Mouse (Mus musculus): ENCODE measurements at regions not wholly inside any gene's neighbourhood (a gene's known extent, or its start where the extent isn't known, plus 50 kb on each side); places are given as distances from the start of the nearest gene placed in this dataset.

DNA sequence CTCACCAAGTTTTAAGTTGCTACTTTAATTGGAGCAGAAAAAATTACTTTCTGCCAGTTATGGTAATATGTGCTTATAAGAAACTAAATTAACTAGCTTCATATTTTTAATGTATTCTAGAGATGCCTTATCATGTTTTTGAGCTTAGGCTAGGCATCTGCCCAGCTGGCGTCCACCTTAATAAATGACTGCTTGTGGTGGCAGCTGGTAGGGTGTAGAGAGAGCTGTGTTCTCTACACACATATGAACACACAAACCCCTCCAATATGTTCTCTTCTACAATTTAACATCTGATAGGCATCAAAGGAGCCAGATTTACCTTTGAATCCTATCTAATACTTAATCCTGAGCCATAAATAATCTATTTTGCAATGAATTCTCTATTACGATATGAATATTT lies 173.4 kb downstream of the Gm4340 start:
- no peak for DNase-seq

DNA sequence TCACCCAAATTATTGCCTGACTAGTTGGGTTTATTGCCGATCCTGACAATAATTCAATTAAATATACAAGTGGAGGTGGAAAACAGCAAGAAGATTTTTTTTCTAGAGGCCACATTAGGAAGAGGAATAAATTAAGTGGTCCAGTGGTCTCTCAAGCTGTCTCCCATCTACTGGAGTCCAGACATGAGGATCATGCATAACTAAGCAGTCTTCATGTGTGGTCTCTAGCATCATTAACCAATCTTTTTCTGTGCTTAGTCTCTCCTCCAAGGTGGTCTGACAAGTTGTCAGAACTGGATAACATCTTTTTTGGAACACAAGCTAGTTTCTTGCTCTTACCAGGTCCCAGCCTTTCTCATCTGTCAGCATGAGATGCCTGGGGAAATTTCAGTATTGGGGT lies 180.7 kb downstream of the Gm4340 start:
- DNase-seq, result no peak

DNA sequence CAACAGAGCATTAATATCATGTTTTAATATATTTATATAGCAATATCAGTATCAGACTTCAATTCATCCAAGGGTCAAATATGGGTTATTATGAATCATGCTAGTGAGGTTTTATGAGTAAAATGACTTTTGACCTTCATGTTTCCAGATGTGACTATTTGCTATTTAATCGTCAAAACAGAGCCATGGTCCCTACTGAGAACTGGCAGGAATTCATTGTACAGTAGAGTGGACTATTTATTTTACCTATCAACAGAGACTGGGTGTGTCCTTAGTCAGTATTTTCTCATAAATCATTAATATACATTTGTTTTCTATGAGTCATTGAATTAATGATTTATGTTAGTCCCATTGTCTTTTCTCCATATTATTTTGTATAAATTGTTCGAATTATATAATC lies 194.4 kb downstream of the Gm4340 start:
- no peak for DNase-seq

DNA sequence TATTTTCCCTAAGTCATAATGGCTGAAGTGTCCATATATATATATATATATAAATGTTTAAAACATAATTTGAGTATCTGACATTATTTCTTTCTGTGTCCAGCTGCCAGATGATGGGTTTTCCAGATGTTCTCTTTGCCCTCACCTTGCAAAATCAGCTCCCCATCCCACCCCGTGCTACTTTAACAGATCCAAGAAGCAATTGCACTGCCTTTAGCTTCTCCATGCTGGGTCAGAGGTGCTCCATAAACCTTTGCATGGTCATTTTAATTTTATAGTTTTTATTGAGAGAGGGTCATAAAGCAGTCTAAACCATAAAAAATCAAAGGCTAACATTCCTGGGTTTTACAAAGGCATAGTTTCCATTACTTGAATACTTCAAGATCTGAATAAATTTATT lies 201.9 kb downstream of the Gm4340 start:
- DNase-seq, result no peak

DNA sequence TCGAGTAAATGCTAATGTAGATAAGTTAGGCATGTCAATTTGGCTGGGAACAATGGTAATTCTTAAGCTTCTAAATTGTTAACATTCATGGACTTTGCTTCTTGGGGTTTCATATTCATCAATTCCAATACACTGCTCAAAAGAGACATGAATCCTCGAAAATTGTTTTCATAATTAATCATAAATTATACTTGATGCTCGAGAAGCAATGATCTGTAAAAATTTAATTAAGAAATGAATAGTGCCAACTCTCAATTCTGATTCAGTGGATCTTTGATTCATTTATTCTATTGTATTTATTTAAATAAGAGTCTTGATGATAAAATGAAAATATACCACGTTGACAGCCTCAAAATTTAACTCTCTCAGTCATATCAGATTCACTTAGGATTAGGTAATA lies 214.9 kb downstream of the Gm4340 start:
- no peak for DNase-seq

DNA sequence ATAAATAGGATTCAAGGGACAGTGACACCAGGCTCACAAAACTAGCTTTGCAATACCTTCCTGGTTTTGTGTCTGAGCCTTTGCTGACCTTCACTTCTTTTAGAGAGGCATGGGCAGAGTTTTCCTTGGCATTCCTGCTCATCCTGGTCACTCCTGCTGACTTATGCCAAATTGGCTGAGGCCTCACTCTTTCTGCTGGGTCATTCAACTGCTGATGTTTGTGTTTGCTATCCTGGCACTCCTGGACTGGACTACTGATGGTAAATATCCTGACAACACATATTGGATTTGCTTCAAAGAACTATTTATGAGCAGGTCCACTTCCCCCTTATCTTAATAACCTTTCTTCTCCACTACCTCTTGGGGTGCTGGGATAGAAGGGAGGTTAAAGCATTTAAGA lies 228.7 kb downstream of the Gm4340 start:
- no peak for DNase-seq

DNA sequence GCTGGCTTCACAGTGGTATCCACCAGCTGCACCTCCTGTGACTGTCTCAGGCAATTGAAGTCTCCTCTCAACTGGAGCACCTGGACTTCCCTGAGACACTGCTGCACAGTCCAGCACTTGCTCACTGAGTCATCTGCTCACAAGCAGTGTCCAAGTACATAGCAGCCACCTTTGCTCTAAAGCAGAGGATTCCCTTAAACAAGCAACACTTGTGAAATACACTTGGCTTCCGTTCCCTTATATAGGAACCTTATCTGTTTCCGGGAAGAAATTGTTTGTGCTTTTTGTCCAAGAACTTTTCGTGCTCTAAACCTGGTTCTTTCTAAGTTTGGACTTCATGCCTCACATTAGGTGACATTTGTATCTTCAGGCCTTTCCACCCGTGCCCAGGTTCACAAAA lies 229.3 kb downstream of the Gm4340 start:
- no peak for DNase-seq

DNA sequence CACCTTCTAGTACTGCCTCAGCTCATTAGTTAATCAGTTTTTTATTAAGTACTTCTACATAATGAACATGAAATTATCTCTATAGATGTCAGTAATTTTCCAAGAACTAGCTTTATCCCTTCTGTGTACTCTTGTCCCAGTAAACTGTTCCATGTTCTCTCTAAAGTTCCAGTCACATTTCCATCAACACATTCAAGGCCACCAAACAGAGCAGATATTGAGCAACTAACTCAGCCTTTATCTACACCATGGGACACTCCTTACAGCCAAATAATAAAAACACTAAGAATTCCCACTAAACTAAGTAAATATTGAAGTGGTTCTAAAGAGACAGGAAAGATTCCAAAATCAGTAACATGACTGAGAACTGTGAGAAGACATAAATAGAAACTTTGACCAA lies 229.9 kb downstream of the Gm4340 start:
- no peak for DNase-seq

DNA sequence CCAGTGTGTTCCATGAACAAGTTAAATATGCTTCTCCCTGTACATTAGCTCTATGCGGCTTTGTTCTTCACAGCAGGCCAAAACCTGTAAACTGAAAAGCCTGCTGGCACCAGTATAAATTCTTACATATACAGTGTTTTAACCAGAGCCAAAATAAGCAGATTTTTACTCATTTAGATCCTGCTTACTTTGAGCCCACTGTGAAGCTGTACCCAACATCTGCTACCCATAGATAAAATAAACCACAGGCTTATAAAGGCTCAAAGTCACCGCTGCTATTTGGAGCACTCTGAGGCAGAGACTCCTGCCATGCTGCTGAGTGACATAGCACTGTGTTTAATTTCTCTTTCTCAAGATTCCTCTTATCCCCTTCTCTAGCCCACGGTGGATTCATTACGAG lies 251.1 kb downstream of the Gm4340 start:
- no peak for DNase-seq

DNA sequence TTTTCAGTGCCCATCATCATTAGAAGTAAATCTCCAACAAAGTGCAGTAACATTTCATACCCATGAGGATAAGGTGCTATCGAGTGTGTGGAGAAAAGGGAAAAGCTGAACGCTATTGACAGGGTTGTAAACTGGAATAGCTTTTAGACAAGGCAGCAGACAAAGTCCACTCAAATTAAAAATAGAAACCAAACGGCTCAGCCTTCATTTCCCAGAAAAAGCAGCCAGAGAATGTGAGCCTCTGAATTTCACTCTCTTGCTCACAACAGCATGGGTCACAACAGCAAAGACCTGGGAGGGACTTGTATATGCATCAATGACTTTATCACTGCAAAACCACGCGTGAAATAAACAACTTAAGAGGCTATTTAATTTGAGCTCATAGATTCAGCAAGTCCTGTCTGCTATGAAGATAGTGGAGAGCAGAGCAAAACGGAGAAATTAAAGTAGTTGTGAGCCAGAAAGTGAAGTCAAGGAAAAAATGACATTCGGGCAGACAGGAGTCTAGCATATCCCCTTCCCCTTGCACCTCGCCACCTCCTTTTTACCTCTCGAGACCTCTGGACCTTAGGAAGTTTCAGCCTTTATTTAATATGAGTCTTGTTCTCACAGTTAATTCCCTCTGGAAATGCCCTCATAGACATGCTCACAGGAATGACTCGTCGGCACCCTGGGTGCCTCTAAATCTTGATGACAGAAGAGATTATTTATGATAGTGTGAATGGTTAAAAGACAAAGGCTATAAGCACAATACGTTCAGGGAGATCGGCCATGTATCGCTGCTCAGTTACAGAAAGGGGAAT lies 261.9 kb downstream of the Gm4340 start:
- peak; percentile 5 to 7 for DNase-seq

DNA sequence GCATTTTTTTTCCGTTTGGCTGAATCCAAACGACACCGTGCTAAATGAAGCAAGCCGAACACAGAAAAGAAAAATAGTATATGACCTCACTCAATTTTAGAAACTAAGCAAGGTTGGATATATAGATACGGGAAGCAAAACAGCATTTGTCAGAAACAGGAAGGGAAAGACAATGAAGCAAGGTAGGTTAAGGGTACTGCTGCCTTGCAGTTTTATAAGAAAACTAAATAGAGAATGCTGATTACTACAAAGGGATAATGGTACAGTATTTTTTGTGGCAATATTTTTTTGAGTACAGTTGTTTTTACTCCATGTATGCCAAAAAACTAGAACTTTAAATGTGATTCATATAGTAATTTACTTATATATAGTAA lies 262.5 kb downstream of the Gm4340 start:
- no peak for DNase-seq

DNA sequence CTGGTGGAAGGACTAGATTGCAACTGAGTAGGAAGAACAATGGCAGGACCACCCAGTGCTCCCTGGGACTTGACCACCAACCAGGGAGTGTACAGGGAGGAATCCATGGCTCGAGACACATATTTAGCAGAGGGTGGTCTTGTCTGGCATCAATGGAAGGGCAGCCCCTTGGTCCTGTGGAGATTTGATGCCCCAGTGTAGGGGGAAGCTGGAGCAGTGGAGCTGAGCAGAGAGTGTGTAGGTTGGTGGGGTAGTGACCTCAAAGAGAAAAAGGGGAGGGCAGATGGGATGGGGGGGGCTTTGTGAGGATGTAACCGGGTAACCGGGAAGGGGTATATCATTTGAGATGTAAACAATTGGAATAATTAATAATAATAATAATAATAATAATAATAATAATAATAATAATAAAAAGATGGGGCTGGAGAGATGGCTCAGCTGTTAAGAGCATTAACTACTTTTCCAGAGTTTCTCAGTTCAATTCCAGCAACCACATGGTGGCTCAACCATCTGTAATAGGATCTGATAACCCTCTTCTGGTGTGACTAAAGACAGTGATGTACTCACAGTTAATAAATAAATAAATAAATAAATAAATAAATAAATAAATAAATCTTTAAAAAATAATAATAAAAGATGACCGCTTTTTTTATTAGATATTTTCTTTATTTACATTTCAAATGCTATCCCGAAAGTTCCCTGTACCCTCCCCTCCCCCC lies 292.5 kb downstream of the Gm4340 start:
- no peak for DNase-seq

DNA sequence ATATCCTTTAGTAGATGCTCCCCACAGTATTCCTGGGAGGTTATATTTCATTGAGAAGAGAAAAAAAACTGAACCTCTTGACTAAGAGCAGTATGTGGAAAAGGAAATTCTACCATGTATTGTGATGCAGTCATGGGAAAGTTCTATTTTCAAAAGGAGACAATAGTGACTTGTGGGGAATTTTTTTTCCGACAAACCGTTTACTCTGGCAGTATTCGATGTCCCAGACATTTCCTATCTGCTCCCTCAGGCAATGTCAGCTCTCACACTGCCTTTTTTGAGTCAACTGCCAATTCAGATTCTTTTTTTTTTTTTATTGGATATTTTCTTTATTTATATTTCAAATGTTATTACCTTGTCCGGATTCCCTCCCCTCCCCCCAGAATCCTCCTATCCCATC lies 295.5 kb downstream of the Gm4340 start:
- DNase-seq, result no peak

DNA sequence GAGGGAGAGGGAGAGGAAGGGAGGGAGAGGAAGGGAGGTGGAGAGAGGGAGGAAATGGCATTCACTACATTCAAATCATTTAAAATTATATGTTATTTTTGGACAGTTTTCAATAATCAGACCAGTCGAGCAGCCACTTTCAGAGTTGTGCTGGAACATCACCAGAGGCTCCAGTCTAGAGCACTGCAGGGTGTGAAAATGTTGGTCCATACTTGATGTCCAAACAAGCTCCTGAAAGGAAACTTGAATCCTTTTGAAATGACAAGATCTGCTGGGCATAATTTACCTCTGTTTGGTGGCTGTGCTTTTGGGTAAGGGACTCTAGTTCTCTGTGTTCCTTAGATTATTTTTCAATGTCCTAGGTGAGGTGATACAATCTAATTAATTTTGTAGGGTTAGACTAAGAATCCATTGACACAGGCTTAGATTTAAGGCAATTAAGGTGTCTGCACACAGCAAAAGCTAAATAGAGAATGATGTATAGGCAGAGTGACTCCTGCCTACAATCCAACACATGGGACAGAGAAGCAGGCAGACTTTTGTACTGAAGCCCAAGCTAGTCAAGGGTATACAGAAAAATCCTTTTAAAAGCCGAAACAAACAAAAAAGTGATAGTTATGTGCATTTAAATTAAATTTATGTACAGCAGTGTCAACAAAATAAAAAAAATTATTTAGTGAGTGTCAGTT lies 297.2 kb downstream of the Gm4340 start:
- no peak for DNase-seq
